Mouse (Mus musculus): ENCODE data around the gene Ppp3ca.

- TF ChIP-seq CTCF (IDR thresholded peaks at IDR 0.05 in 2 of 3, conservative IDR thresholded peaks at IDR 0.05 in 1 of 3; ENCODE audit: control insufficient read depth in 1 of 3, insufficient read depth in 1 of 3, low read depth in 2 of 3, low read length in 3 of 3, poor library complexity in 1 of 3, severe bottlenecking in 1 of 3) (no peak), MYC (IDR thresholded peaks at IDR 0.05; ENCODE audit: low read depth, low read length) (no peak), MAX (IDR thresholded peaks at IDR 0.05; ENCODE audit: low read length) (no peak)
These were observed 166.6 kb downstream of the Ppp3ca start for GRCm38 (mm10) chr3:136836319-136837193.

All from MEL (cell line).